Mouse (Mus musculus) adrenal gland, adult 10 weeks (tissue): ENCODE data around the gene Gm10256. TPM values are rescaled to one million over a fixed set of nuclear protein-coding genes. Genes with fewer than 3 reads are reported as not detected.

Experiments
- polyA plus RNA-seq: library from polyadenylated mRNA; stranded (reverse); fragments of 350-450 nt; fragmentation: Illumina TruSeq; extraction: RNeasy Lipid Tissue Mini Kit (QIAGEN cat#74804); gene quantifications from one replicate; pipeline ENCODE4 v1.2.3, GENCODE M21; 2014; ENCODE audit warnings: low read depth, low replicate concordance

Gm10256 gene
- not detected for polyA plus RNA-seq

DNA sequence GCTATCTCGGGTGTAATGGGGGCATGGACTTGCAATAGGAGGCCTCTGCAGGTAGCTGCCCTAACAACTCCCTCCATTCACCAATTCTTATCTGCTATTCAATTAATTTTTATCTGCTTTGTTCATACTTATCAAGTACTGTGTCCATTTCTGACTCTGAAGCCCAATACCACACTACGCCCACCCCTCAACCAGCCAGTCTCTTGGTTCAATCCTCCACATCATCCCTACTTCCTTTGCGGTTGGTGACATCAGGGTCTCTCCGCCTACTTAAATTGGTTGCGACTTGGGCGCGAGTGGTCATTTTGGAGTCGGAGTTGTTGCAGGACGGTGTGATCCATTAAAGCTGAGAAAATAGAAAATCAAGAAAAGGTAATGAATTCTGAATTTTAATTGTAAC lies at the start of gene Gm10256, which contains the start of gene Rbmy:
Gene Gm10256 (plus strand): TSS at position 320 of the 400 bp plus-strand sequence.
Gene Rbmy (plus strand): TSS at position 301 of the 400 bp plus-strand sequence.

DNA sequence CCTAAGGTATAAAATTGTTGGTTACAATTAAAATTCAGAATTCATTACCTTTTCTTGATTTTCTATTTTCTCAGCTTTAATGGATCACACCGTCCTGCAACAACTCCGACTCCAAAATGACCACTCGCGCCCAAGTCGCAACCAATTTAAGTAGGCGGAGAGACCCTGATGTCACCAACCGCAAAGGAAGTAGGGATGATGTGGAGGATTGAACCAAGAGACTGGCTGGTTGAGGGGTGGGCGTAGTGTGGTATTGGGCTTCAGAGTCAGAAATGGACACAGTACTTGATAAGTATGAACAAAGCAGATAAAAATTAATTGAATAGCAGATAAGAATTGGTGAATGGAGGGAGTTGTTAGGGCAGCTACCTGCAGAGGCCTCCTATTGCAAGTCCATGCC lies 34.4 kb upstream of the Gm10256 start, which contains the start of gene Gm4064:
Gene Gm4064 (minus strand): TSS at position 101 of the 400 bp plus-strand sequence.

DNA sequence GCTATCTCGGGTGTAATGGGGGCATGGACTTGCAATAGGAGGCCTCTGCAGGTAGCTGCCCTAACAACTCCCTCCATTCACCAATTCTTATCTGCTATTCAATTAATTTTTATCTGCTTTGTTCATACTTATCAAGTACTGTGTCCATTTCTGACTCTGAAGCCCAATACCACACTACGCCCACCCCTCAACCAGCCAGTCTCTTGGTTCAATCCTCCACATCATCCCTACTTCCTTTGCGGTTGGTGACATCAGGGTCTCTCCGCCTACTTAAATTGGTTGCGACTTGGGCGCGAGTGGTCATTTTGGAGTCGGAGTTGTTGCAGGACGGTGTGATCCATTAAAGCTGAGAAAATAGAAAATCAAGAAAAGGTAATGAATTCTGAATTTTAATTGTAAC lies 70.2 kb downstream of the Gm10256 start, which contains the start of gene Gm10352:
Gene Gm10352 (plus strand): TSS at position 301 of the 400 bp plus-strand sequence.

Other genes starting within 250 kb of the Gm10256 start
- gene H2al2c, start 231.6 kb upstream of the Gm10256 start, polyA plus RNA-seq = not detected
- gene Sry, start 167.0 kb upstream of the Gm10256 start, polyA plus RNA-seq = not detected
- gene H2al2b, start 110.0 kb upstream of the Gm10256 start, polyA plus RNA-seq = not detected
- not detected for gene Gm4064, start 34.5 kb upstream of the Gm10256 start, polyA plus RNA-seq
- not detected for gene Rbmy, start within 50 bp of the Gm10256 start, polyA plus RNA-seq
- gene Gm10352, start 70.3 kb downstream of the Gm10256 start, polyA plus RNA-seq = not detected
- not detected for gene Gm29289, start 101.9 kb downstream of the Gm10256 start, polyA plus RNA-seq